Mouse (Mus musculus) MEL (cell line): ENCODE measurements around the gene Dera. TPM values are rescaled to one million over a fixed set of nuclear protein-coding genes. Genes with fewer than 3 reads are reported as not detected.

Experiments
- DNase-seq: peaks from one replicate; pipeline ENCODE4 v3.0.0; 2011; ENCODE audit warnings: low read depth, low spot score
- H3K27ac ChIP-seq: 2 replicates; pipeline ENCODE4 v1.5.1; 2012; ENCODE audit warnings: low read depth, mild to moderate bottlenecking, control low read depth, low read length, moderate library complexity; ENCODE audit not compliant: control insufficient read depth
- H3K27me3 ChIP-seq, 2 experiments: fragments of 150-350 bp in 1 of 2; sonication (generic) in 1 of 2; 2 replicates each; pipeline ENCODE4 v1.6.1; 2012; ENCODE audit warnings: low read length in 2 of 2, mild to moderate bottlenecking in 2 of 2, improper control_type of control experiment in 1 of 2, moderate library complexity in 1 of 2; ENCODE audit not compliant: insufficient read depth in 2 of 2, control insufficient read depth in 1 of 2
- H3K36me3 ChIP-seq, 2 experiments: 2 replicates each; pipeline ENCODE4 v1.6.1; 2012 to 2014; ENCODE audit warnings: low read length in 2 of 2, improper control_type of control experiment in 1 of 2, inconsistent platforms in 1 of 2, mild to moderate bottlenecking in 1 of 2; ENCODE audit not compliant: insufficient read depth in 2 of 2, control insufficient read depth in 1 of 2
- H3K4me1 ChIP-seq, 2 experiments: fragments of 150-350 bp in 1 of 2; sonication (generic) in 1 of 2; 2 replicates each; pipeline ENCODE4 v1.6.1; 2012; ENCODE audit warnings: low read length in 2 of 2, improper control_type of control experiment in 1 of 2, mild to moderate bottlenecking in 1 of 2; ENCODE audit not compliant: insufficient read depth in 2 of 2, control insufficient read depth in 1 of 2
- H3K4me3 ChIP-seq, 2 experiments: fragments of 150-350 bp in 1 of 2; sonication (generic) in 1 of 2; 2 replicates each; pipeline ENCODE4 v1.5.1; 2012; ENCODE audit warnings: low read depth in 2 of 2, low read length in 2 of 2, mild to moderate bottlenecking in 2 of 2, moderate library complexity in 2 of 2, control low read depth in 1 of 2, improper control_type of control experiment in 1 of 2; ENCODE audit not compliant: control insufficient read depth in 1 of 2, insufficient read depth in 1 of 2
- H3K79me2 ChIP-seq: 2 replicates; pipeline ENCODE4 v1.6.1; 2012; ENCODE audit warnings: mild to moderate bottlenecking, low read length, moderate library complexity; ENCODE audit not compliant: control insufficient read depth, poor library complexity, insufficient read depth
- H3K9ac ChIP-seq: 2 replicates; pipeline ENCODE4 v1.6.1; 2012; ENCODE audit warnings: low read depth, mild to moderate bottlenecking, control low read depth, low read length, moderate library complexity; ENCODE audit not compliant: control insufficient read depth, poor library complexity, severe bottlenecking
- H3K9me3 ChIP-seq: fragments of 150-350 bp; sonication (generic); replicated peaks from 2 replicates; pipeline ENCODE4 v1.6.1; 2012; ENCODE audit warnings: mild to moderate bottlenecking, low read length, improper control_type of control experiment, moderate library complexity; ENCODE audit not compliant: insufficient read depth
- CHD1 ChIP-seq: IDR thresholded peaks from 2 replicates; pipeline ENCODE4 v1.6.1; 2012; ENCODE audit warnings: low read depth, mild to moderate bottlenecking, inconsistent platforms, low read length, improper control_type of control experiment
- CHD2 ChIP-seq: IDR thresholded peaks from 2 replicates; pipeline ENCODE4 v1.6.1; 2011; ENCODE audit warnings: low read length, improper control_type of control experiment
- E2F4 ChIP-seq: IDR thresholded peaks from 2 replicates; pipeline ENCODE4 v1.6.1; 2011; ENCODE audit warnings: low read depth, low read length, improper control_type of control experiment, borderline replicate concordance
- ELF1 ChIP-seq: IDR thresholded peaks from 2 replicates; pipeline ENCODE4 v1.6.1; 2014; ENCODE audit warnings: low read depth, mild to moderate bottlenecking, inconsistent platforms, low read length, improper control_type of control experiment, moderate library complexity
- EP300 ChIP-seq, 2 experiments: IDR thresholded peaks; 2 replicates each; pipeline ENCODE4 v1.6.1; 2011; ENCODE audit warnings: improper control_type of control experiment in 2 of 2, low read length in 2 of 2, low read depth in 1 of 2, mild to moderate bottlenecking in 1 of 2
- ETS1 ChIP-seq: IDR thresholded peaks from 2 replicates; pipeline ENCODE4 v1.6.1; 2012; ENCODE audit warnings: low read depth, mild to moderate bottlenecking, inconsistent platforms, low read length, improper control_type of control experiment, moderate library complexity
- GABPA ChIP-seq: IDR thresholded peaks from 2 replicates; pipeline ENCODE4 v1.6.1; 2012; ENCODE audit warnings: low read depth, mild to moderate bottlenecking, inconsistent platforms, low read length, improper control_type of control experiment, moderate library complexity
- MAX ChIP-seq: IDR thresholded peaks from 2 replicates; pipeline ENCODE4 v1.6.1; 2011; ENCODE audit warnings: low read length, improper control_type of control experiment
- MAZ ChIP-seq: IDR thresholded peaks from 2 replicates; pipeline ENCODE4 v1.6.1; 2012; ENCODE audit warnings: low read depth, mild to moderate bottlenecking, inconsistent platforms, low read length, improper control_type of control experiment
- MEF2A ChIP-seq: IDR thresholded peaks from 2 replicates; pipeline ENCODE4 v1.6.1; 2014; ENCODE audit warnings: low read depth, mild to moderate bottlenecking, inconsistent platforms, low read length, improper control_type of control experiment; ENCODE audit not compliant: poor library complexity, insufficient replicate concordance, severe bottlenecking; ENCODE audit errors: extremely low read depth
- MXI1 ChIP-seq: IDR thresholded peaks from 2 replicates; pipeline ENCODE4 v1.6.1; 2011; ENCODE audit warnings: mild to moderate bottlenecking, low read depth, low read length, improper control_type of control experiment
- MYB ChIP-seq: IDR thresholded peaks from 2 replicates; pipeline ENCODE4 v1.6.1; 2011; ENCODE audit warnings: mild to moderate bottlenecking, low read depth, low read length, improper control_type of control experiment
- MYC ChIP-seq: IDR thresholded peaks from 2 replicates; pipeline ENCODE4 v1.6.1; 2011; ENCODE audit warnings: low read depth, mild to moderate bottlenecking, low read length, improper control_type of control experiment, moderate library complexity
- NELFE ChIP-seq: IDR thresholded peaks from 2 replicates; pipeline ENCODE4 v1.6.1; 2011; ENCODE audit warnings: low read depth, low read length, improper control_type of control experiment
- POLR2AphosphoS2 ChIP-seq: IDR thresholded peaks from 2 replicates; pipeline ENCODE4 v1.6.1; 2011; ENCODE audit warnings: low read length, improper control_type of control experiment
- RAD21 ChIP-seq: IDR thresholded peaks from 2 replicates; pipeline ENCODE4 v1.6.1; 2011; ENCODE audit warnings: mild to moderate bottlenecking, low read depth, low read length, improper control_type of control experiment
- RCOR1 ChIP-seq: IDR thresholded peaks from 2 replicates; pipeline ENCODE4 v1.6.1; 2012; ENCODE audit warnings: low read depth, mild to moderate bottlenecking, inconsistent platforms, low read length, improper control_type of control experiment
- ZC3H11A ChIP-seq: IDR thresholded peaks from 2 replicates; pipeline ENCODE4 v1.6.1; 2012; ENCODE audit warnings: low read depth, mild to moderate bottlenecking, inconsistent platforms, low read length, improper control_type of control experiment
- ZKSCAN1 ChIP-seq: IDR thresholded peaks from 2 replicates; pipeline ENCODE4 v1.6.1; 2012; ENCODE audit warnings: low read depth, mild to moderate bottlenecking, inconsistent platforms, low read length, improper control_type of control experiment, moderate library complexity
- polyA plus RNA-seq, 2 experiments: library from polyadenylated mRNA; stranded (reverse) in 1 of 2; unstranded in 1 of 2; fragments of >175 nt in 1 of 2; fragments of >200 nt in 1 of 2; gene quantifications; 2 replicates each; pipeline versions ENCODE4 v1.2.1 to v1.2.4; 2012; ENCODE audit warnings: low replicate concordance in 2 of 2, low read depth in 1 of 2; ENCODE audit not compliant: insufficient read length in 2 of 2, insufficient read depth in 1 of 2, missing spikeins in 1 of 2
- total RNA-seq: library from RNA; depleted of rRNA; stranded (reverse); fragments of 300-350 nt; gene quantifications from 2 replicates; pipeline ENCODE4 v1.2.3, GENCODE M21; 2012

Gene Dera
- total and polyA plus RNA-seq, 3 experiments: 39.4 to 56.9 TPM; not detected in 1

DNA sequence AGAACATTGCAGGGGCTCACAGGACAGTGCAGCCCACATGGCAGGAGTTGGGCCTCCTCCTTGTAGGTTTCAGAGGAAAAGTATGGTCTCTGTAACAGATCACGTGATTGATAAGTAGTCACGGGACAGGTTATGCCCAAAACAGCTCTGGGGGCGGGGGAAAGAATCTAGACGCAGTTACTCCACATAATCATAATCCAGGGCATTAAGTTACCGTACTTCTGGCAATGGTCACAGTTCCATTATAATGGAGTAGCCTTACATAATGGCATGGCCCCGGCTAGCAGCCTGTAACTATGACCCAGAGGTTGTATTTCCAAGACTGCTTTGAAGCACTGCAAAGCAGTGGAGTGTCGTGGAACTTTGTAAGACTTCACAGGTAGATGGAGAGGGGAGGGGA is 49.8 kb downstream of the Dera start:
- DNase-seq: no peak
- no peak for TF ChIP-seq ETS1
- TF ChIP-seq ELF1: no peak
- TF ChIP-seq CHD2: no peak
- TF ChIP-seq E2F4: no peak
- TF ChIP-seq MYC: no peak
- no peak for TF ChIP-seq EP300 (IDR thresholded peaks at IDR 0.05; ENCODE audit: low read depth in 1 of 2, low read length in 2 of 2)
- no peak for TF ChIP-seq MAZ
- TF ChIP-seq POLR2AphosphoS2: no peak
- TF ChIP-seq MEF2A: no peak
- TF ChIP-seq, all 39 proteins: peak for 0
- Histone ChIP-seq H3K36me3 (0 out of 4 replicates have a peak, but pooled peaks cover 0 to 4% of the 10 kb centered on the region in 2 experiments), H3K27ac (no peak overlapping the region), H3K4me1 (no peaks in the 10 kb centered on the region), H3K79me2 (no peaks in the 10 kb centered on the region), H3K9me3 (no peaks in the 10 kb centered on the region), H3K4me3 (no peak overlapping the region), H3K27me3 (no peaks in the 10 kb centered on the region), H3K9ac (no peak overlapping the region)

DNA sequence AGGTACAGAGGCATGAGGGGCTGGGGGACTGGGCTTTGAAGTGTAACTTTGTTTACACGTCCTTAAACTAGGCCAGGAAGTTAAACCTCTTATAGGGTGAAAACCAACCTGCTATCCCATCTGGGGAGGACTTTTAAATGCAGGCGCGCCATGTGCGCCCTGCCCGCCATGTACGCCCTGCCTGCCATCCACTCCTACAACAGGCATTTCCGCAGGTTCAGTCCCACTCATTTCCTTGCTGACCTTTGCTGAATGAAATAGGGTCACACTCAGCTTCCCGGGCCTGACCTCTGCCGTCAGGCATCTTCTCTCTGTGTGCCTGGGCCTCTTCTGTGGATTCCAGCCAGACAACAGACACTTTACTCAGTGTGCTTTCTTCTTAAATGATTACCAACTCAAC is 50.3 kb downstream of the Dera start:
- no peak overlapping the region for H3K4me3 ChIP-seq
- no peaks in the 10 kb centered on the region for H3K27me3 ChIP-seq
- no peaks in the 10 kb centered on the region for H3K9me3 ChIP-seq
- DNase-seq: no peak
- no peak overlapping the region for H3K27ac ChIP-seq
- no peaks in the 10 kb centered on the region for H3K79me2 ChIP-seq
- no peak overlapping the region for H3K9ac ChIP-seq
- no peak for TF ChIP-seq MAX
- TF ChIP-seq MYB: no peak
- TF ChIP-seq ZC3H11A: no peak
- TF ChIP-seq MEF2A: no peak
- TF ChIP-seq MAZ: no peak
- TF ChIP-seq ELF1: no peak
- TF ChIP-seq NELFE: no peak
- no peak for TF ChIP-seq MXI1
- no peak for TF ChIP-seq ZKSCAN1
- 0 out of 4 replicates have a peak, but pooled peaks cover 0 to 4% of the 10 kb centered on the region in 2 experiments for H3K36me3 ChIP-seq
- no peaks in the 10 kb centered on the region for H3K4me1 ChIP-seq

DNA sequence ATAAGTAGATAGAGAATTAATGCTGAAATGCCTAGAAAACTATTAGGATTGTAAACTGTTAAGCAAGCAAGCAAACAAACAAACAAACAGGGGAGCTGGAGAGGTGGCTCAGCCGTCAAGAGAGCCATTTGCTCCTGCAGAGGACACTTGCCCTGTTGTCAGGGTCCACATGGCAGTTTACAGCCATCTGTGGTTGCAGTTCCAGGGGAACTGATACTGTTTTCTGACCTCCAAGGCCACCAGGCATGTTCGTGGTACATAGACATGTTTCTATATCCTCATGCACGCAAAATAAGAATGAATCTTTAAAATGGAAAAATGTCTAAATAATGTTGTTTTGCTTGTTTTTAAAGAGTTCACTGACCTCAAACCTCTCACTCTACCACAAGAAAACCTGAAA is 52.0 kb downstream of the Dera start:
- Histone ChIP-seq H3K9ac (no peak overlapping the region), H3K27me3 (no peaks in the 10 kb centered on the region), H3K9me3 (no peaks in the 10 kb centered on the region), H3K4me1 (no peaks in the 10 kb centered on the region)
- TF ChIP-seq ETS1: no peak
- no peak for TF ChIP-seq RCOR1
- no peak for TF ChIP-seq MEF2A
- TF ChIP-seq EP300 (IDR thresholded peaks at IDR 0.05; ENCODE audit: low read depth in 1 of 2, low read length in 2 of 2): no peak
- no peak for TF ChIP-seq RAD21
- no peak for TF ChIP-seq MAZ
- no peak for TF ChIP-seq CHD2
- TF ChIP-seq CHD1: no peak
- TF ChIP-seq GABPA: no peak
- TF ChIP-seq, all 39 proteins: peak for 0
- H3K4me3 ChIP-seq: no peak overlapping the region
- 0 out of 4 replicates have a peak, but pooled peaks cover 0 to 1% of the 10 kb centered on the region in 2 experiments for H3K36me3 ChIP-seq
- no peak for DNase-seq
- H3K27ac ChIP-seq: no peak overlapping the region
- no peaks in the 10 kb centered on the region for H3K79me2 ChIP-seq
